Mouse (Mus musculus) neural tube, embryonic 14.5 days (tissue): ENCODE data around the gene Scn5a. TPM values are rescaled to one million over a fixed set of nuclear protein-coding genes. Genes with fewer than 3 reads are reported as not detected.

Source experiments
- ATAC-seq: fragments of 200-750 bp; cut with Nextera tagmentation; 2 replicates; pipeline ENCODE4 v1.8.0; 2017; ENCODE audit warnings: low read depth, mild to moderate bottlenecking, moderate TSS enrichment, moderate library complexity
- H3K27ac ChIP-seq: fragments of 300-500 bp; sonication (generic); 2 replicates; pipeline ENCODE4 v1.5.1; 2014; ENCODE audit warnings: low read depth, mild to moderate bottlenecking, control low read depth, low read length, moderate library complexity, mixed read lengths
- H3K27me3 ChIP-seq: fragments of 300-500 bp; sonication (generic); 2 replicates; pipeline ENCODE4 v1.6.1; 2014; ENCODE audit warnings: low read length; ENCODE audit not compliant: control insufficient read depth, insufficient read depth
- H3K36me3 ChIP-seq: fragments of 300-500 bp; sonication (generic); 2 replicates; pipeline ENCODE4 v1.6.1; 2014; ENCODE audit warnings: low read length, mixed read lengths; ENCODE audit not compliant: control insufficient read depth, insufficient read depth
- H3K4me1 ChIP-seq: fragments of 300-500 bp; sonication (generic); 2 replicates; pipeline ENCODE4 v1.6.1; 2014; ENCODE audit warnings: low read length; ENCODE audit not compliant: control insufficient read depth, insufficient read depth
- H3K4me2 ChIP-seq: fragments of 300-500 bp; sonication (generic); 2 replicates; pipeline ENCODE4 v1.6.1; 2014; ENCODE audit warnings: mild to moderate bottlenecking, low read depth, low read length, control low read depth
- H3K4me3 ChIP-seq: fragments of 300-500 bp; sonication (generic); 2 replicates; pipeline ENCODE4 v1.5.1; 2014; ENCODE audit warnings: low read depth, low read length, control low read depth, mixed read lengths
- H3K9ac ChIP-seq: fragments of 300-500 bp; sonication (generic); replicated peaks from 2 replicates; pipeline ENCODE4 v1.6.1; 2014; ENCODE audit warnings: low read depth, mild to moderate bottlenecking, control low read depth, low read length, mixed read lengths
- H3K9me3 ChIP-seq: fragments of 300-500 bp; sonication (generic); 2 replicates; pipeline ENCODE4 v1.6.1; 2016; ENCODE audit warnings: low read length; ENCODE audit not compliant: control insufficient read depth
- WGBS: fragments of 180-500 bp; shearing (Covaris S2); extraction: QIAGEN DNeasy Blood & Tissue Kit; methylation state at CpG from one replicate; pipeline ENCODE4 v1.1.7; 2014; 5-methylcytosine and 5-hydroxymethylcytosine counted together
- polyA plus RNA-seq: library from polyadenylated mRNA; unstranded; fragments of >200 nt; fragmentation: Nextera tagmentation; extraction: Ambion mirVana; gene quantifications from 2 replicates; pipeline ENCODE4 v1.2.1, GENCODE M21; 2014

The Scn5a gene
- polyA plus RNA-seq, 1 experiment from 2014 or later = 0.27 TPM

- ATAC-seq = no peak
- WGBS = 57% methylated on average over 9 of the region's 9 CpGs
- Histone ChIP-seq H3K4me3 (no peak overlapping the region), H3K4me2 (no peak overlapping the region), H3K36me3 (no peaks in the 10 kb centered on the region), H3K9ac (no peak overlapping the region), H3K27ac (no peak overlapping the region), H3K9me3 (no peaks in the 10 kb centered on the region), H3K27me3 (no peaks in the 10 kb centered on the region), H3K4me1 (no peaks in the 10 kb centered on the region)
Measured at GRCm38 (mm10) chr9:119484420-119484819, 94.4 kb downstream of the Scn5a start.

- Histone ChIP-seq H3K27me3 (no peaks in the 10 kb centered on the region), H3K4me1 (no peaks in the 10 kb centered on the region), H3K36me3 (no peaks in the 10 kb centered on the region), H3K4me3 (no peak overlapping the region), H3K9me3 (no peaks in the 10 kb centered on the region), H3K4me2 (no peak overlapping the region), H3K9ac (no peak overlapping the region), H3K27ac (no peak overlapping the region)
- WGBS = 37% methylated on average over 23 of the region's 23 CpGs
- no peak; the same call in 1 of the 2 replicates for ATAC-seq
Measured at GRCm38 (mm10) chr9:119483554-119484353, 95.1 kb downstream of the Scn5a start.

GRCm38 (mm10) chr9:119481612-119482011, 97.2 kb downstream of the Scn5a start:
- no peak overlapping the region for H3K27ac ChIP-seq
- peaks cover 7% of the 10 kb centered on the region; the same call in 1 of the 2 replicates for H3K4me1 ChIP-seq
- H3K27me3 ChIP-seq = no peaks in the 10 kb centered on the region
- no peaks in the 10 kb centered on the region for H3K36me3 ChIP-seq
- H3K9me3 ChIP-seq = no peaks in the 10 kb centered on the region
- H3K9ac ChIP-seq = no peak overlapping the region
- H3K4me3 ChIP-seq = no peak overlapping the region
- no peak for ATAC-seq
- 81% methylated on average over 4 of the region's 4 CpGs for WGBS
- H3K4me2 ChIP-seq = no peak overlapping the region

- Histone ChIP-seq H3K36me3 (no peaks in the 10 kb centered on the region), H3K4me1 (peaks cover 7% of the 10 kb centered on the region; the same call in 1 of the 2 replicates), H3K4me2 (no peak overlapping the region), H3K4me3 (no peak overlapping the region), H3K9ac (no peak overlapping the region), H3K27me3 (no peaks in the 10 kb centered on the region), H3K27ac (no peak overlapping the region), H3K9me3 (no peaks in the 10 kb centered on the region)
- 48% methylated on average over 8 of the region's 8 CpGs for WGBS
- ATAC-seq = no peak
Measured at GRCm38 (mm10) chr9:119479297-119479696, 99.5 kb downstream of the Scn5a start.

- no peak overlapping the region for H3K4me2 ChIP-seq
- H3K27me3 ChIP-seq = no peaks in the 10 kb centered on the region
- H3K36me3 ChIP-seq = no peaks in the 10 kb centered on the region
- H3K27ac ChIP-seq = no peak overlapping the region
- H3K4me3 ChIP-seq = no peak overlapping the region
- no peak for ATAC-seq
- WGBS = 61% methylated on average over 11 of the region's 11 CpGs
- no peak overlapping the region for H3K9ac ChIP-seq
- H3K9me3 ChIP-seq = no peaks in the 10 kb centered on the region
- H3K4me1 ChIP-seq = peaks cover 7% of the 10 kb centered on the region; the same call in 1 of the 2 replicates
Measured at GRCm38 (mm10) chr9:119478345-119478744, 100.5 kb downstream of the Scn5a start.

GRCm38 (mm10) chr9:119477754-119478153, 101.1 kb downstream of the Scn5a start:
- ATAC-seq = peak; percentile 67; the same call in 1 of the 2 replicates
- Histone ChIP-seq H3K9ac (no peak overlapping the region), H3K27ac (no peak overlapping the region), H3K36me3 (no peaks in the 10 kb centered on the region), H3K4me1 (peaks cover 7% of the 10 kb centered on the region; the same call in 1 of the 2 replicates), H3K27me3 (no peaks in the 10 kb centered on the region), H3K4me3 (no peak overlapping the region), H3K4me2 (no peak overlapping the region), H3K9me3 (no peaks in the 10 kb centered on the region)
- WGBS = 4% methylated on average over 6 of the region's 6 CpGs

GRCm38 (mm10) chr9:119474717-119475611, 103.9 kb downstream of the Scn5a start:
- Histone ChIP-seq H3K27ac (no peak overlapping the region), H3K9me3 (no peaks in the 10 kb centered on the region), H3K4me3 (no peak overlapping the region), H3K4me2 (no peak overlapping the region), H3K27me3 (no peaks in the 10 kb centered on the region), H3K4me1 (peaks cover 7% of the 10 kb centered on the region; the same call in 1 of the 2 replicates), H3K9ac (no peak overlapping the region), H3K36me3 (no peaks in the 10 kb centered on the region)
- no peak for ATAC-seq
- 59% methylated on average over 15 of the region's 15 CpGs for WGBS

GRCm38 (mm10) chr9:119473608-119474164, 105.1 kb downstream of the Scn5a start:
- H3K36me3 ChIP-seq = no peaks in the 10 kb centered on the region
- H3K27ac ChIP-seq = no peak overlapping the region
- H3K4me3 ChIP-seq = no peak overlapping the region
- H3K9me3 ChIP-seq = no peaks in the 10 kb centered on the region
- WGBS = 83% methylated on average over 9 of the region's 9 CpGs
- H3K27me3 ChIP-seq = no peaks in the 10 kb centered on the region
- no peak overlapping the region for H3K9ac ChIP-seq
- H3K4me1 ChIP-seq = peaks cover 7% of the 10 kb centered on the region; the same call in 1 of the 2 replicates
- no peak overlapping the region for H3K4me2 ChIP-seq
- no peak for ATAC-seq
